Mouse (Mus musculus): ENCODE results near the gene Psg19.
"Not testable (repeated sequence)": the region's sequence is repeated elsewhere in the genome, so short reads cannot be mapped to it uniquely, and the experiment has no call there.

Gene Psg19

GRCm38 (mm10) chr7:18798420-18798819 lies at the start of gene Psg19:
Gene Psg19, minus strand, starts transcription at chr7:18798520.
- no peak for DNase-seq (ENCODE audit: low read depth, low spot score)

DNA sequence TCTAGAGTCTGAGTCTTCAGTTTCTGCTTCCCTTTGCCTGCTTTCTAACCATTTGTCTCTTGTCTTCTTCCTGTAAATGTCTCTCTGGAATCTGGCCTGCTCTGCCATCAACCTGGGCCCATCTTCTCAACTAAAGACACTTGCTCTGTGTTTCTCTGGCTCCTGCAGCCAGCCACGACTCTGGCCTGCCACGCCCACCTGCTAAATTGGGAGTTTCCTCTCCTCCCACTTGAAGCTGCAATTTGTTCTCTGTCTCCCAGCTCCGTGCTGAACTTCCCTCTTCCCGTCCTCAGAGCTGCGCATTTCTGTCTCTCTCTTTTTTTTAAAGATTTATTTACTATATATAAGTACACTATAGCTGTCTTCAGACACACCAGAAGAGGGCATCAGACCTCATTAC lies 46.5 kb upstream of the Psg19 start:
- no peak for DNase-seq (ENCODE audit: low read depth, low spot score)

DNA sequence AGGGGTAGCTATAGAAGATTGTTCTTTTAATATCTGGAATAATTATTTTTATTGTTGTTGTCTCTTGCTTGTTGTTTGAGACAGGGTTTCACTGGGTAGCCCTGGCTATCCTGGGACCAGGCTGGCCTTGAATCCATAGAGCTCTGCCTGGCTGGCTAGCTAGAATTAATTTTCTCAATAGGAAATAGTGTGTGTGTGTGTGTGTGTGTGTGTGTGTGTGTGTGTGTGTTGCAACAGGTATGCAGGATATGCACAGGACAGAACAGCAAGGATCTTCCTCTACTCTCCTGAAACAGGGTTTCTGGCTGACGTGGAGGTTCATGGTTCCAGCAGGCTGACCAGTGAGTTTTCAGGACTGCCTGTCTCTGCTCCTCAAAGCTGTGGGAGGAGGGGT lies 42.9 kb upstream of the Psg19 start:
- DNase-seq (ENCODE audit: low read depth, low spot score): no peak

- DNase-seq (ENCODE audit: low read depth, low spot score): no peak
These were observed 42.3 kb upstream of the Psg19 start for GRCm38 (mm10) chr7:18840386-18841173.

- DNase-seq (ENCODE audit: low read depth, low spot score): no peak
These were observed 41.5 kb upstream of the Psg19 start, which contains the start of gene Mill2 for GRCm38 (mm10) chr7:18839865-18840264. Gene Mill2, plus strand, starts transcription at chr7:18839966.

- no peak for DNase-seq (ENCODE audit: low read depth, low spot score)
These were observed 34.0 kb upstream of the Psg19 start for GRCm38 (mm10) chr7:18832298-18832697.

GRCm38 (mm10) chr7:18829545-18829944 lies 31.2 kb upstream of the Psg19 start:
- DNase-seq (ENCODE audit: low read depth, low spot score): no peak

DNA sequence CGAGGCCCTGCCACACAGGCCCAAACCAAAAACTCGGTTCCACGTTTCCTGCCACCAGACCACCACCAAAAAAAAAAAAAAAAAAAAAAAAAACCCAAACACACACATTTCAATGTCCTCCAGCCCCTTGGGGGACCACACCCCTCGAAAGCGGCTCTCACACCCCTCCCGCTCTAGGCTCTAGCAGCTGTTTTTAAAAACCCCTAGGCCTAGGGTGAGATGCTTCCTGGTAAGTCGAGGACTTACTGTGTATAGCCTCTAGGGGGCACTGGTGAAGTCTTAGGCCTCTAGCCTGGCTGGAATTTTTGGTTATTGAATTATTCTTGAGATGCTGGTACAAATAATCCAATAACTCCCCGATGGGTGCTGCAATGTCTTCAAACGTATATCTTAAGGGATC lies 30.3 kb upstream of the Psg19 start:
- no peak for DNase-seq (ENCODE audit: low read depth, low spot score)

DNA sequence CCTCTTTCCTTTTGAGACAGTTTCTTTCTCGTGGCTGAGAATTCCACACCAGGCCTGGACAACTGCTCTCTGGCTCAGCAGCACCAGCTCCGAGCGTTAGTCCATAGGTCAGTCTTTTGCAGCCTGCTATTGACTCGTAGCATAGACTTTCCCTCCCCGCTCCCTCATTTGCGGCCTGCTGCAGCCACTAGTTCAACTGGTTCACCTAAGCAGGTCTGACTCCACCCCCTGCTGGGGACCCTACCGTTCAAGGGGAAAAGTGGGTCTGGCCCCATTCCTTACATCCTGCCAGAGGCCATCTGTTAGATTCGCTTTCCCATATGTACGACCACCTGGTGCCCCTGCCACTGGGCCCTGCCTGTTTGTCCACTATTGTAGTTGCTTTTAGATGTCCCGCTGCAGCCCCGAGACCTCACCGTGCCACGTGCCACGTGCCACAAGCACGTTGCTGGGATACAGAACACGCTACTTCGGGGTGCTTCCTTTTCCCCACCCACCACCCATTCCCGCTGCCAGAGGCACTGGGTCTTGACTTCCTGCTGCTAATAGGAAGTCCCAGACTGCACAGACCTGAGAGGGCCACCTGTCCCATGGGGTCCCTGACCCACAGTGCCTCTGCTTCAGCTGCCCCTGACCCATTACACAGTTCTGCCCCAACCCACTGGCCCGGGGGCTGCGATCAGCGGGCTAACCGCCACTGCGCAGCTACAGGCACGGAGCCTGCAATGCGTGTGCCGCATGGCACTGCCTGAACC lies 29.6 kb upstream of the Psg19 start:
- DNase-seq (ENCODE audit: low read depth, low spot score): no peak

GRCm38 (mm10) chr7:18821507-18821906 lies 23.2 kb upstream of the Psg19 start, which contains the start of gene Psg17:
Gene Psg17, minus strand, starts transcription at chr7:18821607.
- DNase-seq (ENCODE audit: low read depth, low spot score): no peak

DNA sequence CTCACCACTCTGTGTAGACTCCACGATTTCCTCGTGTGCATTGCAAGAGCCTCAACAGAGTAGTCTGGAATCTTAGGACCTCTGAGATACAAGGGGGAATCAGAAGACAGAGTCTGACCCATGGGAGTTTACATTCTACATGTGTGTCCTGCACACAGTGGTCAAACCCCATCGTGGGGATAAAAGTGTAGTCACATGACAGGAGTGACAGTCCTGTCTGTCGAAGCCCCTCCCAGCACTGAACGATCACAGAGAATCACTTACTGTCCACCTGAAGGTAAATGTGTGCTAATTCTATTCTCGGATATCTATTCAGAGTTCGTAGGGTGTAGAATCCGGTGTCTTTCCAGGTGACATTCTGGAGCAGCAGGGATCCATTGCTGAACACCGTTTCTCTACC lies 20.0 kb upstream of the Psg19 start:
- no peak for DNase-seq (ENCODE audit: low read depth, low spot score)

DNA sequence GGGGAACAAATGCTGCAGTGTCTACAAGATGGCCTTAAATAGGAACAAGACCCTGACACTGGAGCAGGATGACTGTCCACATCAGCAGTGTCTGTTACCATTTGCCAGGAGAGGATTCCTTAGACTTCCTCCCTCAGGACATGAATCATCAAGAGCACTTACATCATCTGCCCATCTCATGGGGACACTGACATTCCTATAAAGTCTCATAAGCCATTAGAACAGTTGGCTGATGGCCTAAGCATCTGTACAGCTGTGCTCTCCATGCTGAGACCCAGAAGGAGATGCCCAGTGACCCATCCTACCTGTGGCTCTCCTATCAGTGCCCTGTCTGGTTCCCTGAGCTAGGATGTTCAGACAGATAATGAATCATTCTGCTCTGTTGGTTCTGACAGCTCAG lies 5.2 kb upstream of the Psg19 start:
- no peak for DNase-seq (ENCODE audit: low read depth, low spot score)

DNA sequence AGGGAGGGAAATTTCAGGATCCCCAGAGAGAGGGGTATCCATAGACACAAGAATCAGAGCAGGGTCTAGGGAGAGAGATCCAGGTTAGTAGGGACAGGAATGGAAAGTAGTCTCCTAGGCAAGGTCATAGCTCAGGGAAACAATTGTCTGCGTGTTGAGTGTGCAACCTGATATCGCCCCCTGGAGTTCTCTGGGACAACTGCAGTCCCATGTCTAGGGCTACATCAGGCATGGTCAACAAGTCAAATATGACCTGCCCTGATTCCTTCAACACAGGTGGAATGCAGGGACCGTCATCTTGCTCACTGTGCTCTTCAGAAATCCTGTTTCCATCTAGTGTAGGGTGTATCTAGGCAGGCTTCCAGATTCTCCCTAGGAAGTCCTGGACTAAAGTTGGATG lies 809 bp upstream of the Psg19 start:
- DNase-seq (ENCODE audit: low read depth, low spot score): no peak

- DNase-seq (ENCODE audit: low read depth, low spot score): not testable (repeated sequence)
These were observed 7.6 kb downstream of the Psg19 start for GRCm38 (mm10) chr7:18790671-18791070.

DNA sequence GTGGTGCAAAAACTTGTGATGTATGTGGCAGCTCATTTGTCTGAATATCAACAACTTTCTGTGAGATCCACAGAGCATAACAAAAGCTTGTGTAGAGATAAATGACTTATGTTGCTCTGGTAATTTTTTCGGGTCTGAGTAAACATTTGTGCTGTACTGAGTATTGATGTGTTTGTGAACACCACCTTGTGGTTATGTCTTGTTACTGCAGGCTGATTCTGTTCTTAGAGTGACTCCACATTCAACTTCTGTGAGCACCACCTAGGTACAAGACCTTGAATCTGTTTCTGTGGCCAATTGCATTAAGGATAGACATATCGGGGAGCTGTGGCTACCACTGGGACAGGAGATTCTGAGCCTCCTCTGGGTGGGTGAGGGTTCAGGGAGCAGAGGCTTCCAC lies 17.0 kb downstream of the Psg19 start:
- DNase-seq (ENCODE audit: low read depth, low spot score): not testable (repeated sequence)

GRCm38 (mm10) chr7:18779337-18779781 lies 19.0 kb downstream of the Psg19 start:
- no peak for DNase-seq (ENCODE audit: low read depth, low spot score)

- not testable (repeated sequence) for DNase-seq (ENCODE audit: low read depth, low spot score)
These were observed 35.4 kb downstream of the Psg19 start for GRCm38 (mm10) chr7:18762885-18763284.

GRCm38 (mm10) chr7:18760152-18760551 lies 38.2 kb downstream of the Psg19 start:
- not testable (repeated sequence) for DNase-seq (ENCODE audit: low read depth, low spot score)

- DNase-seq (ENCODE audit: low read depth, low spot score): peak; percentile 44
These were observed 48.3 kb downstream of the Psg19 start for GRCm38 (mm10) chr7:18749896-18750477.

DNA sequence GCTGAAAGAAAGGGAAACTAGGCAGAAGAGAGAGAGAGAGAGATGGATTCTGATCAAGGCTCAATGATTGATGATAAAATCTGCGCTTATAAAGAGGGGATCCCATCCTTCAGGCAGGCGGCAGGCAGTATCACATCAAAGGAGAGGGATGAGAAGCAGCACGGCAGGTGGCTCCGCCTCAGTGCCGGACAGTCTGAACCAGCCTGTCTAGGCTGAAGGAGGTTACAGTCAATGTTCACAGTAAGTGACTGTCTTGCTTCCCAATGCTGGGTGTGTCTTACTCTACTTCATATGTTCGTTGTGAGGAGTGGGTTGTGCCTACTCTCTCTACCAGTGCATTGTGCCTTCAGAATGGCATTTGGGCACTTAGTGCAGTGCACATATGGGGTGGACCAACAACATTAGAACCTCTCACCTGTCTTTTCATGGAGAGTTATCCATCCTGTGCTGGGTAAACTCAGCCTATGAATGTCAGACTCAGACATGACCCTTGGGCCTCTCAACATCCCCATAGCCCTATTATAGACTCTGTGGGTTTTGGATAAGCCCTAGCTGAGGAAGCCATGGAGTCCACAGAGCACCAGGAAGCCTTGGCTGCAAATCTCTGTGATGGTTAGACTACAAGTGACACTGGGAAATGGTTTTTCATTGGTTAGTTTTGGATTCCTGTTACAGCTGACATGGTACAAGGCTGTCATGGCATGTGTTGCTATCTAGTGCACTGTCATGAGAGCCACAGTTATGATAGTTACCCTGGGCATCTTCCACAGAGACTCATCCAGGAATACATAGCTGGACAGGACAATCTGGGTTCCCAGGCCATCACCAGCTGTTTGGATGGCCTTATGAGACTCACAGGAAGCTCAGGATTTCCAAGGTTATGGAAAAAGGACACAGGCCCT lies 49.1 kb downstream of the Psg19 start:
- DNase-seq (ENCODE audit: low read depth, low spot score): no peak

DNA sequence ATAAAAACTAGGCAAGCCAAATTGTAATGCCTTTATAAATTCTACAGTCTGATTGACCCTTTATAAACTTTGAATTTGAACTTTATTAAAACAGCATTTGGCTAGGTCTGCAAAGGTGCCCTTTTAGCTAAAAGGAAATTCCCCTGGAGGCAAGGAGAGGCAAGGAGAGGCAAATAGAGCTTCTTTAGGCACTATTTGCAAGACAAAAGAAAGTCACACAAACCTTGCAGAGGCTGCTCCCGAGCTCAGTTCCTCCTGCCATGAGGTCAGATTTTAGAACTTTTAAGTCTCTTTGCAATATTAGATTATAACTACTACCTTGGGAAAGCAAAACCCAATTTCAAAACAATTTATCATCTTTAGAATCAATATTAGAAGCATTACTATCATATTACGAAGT lies 50.9 kb downstream of the Psg19 start:
- not testable (repeated sequence) for DNase-seq (ENCODE audit: low read depth, low spot score)

Measured in retina, postnatal 7 days (tissue).